Mouse (Mus musculus) left cerebral cortex, postnatal 25 days (tissue): ENCODE data around the gene Fgf9. TPM values are rescaled to one million over a fixed set of nuclear protein-coding genes. Genes with fewer than 3 reads are reported as not detected.

Source experiments
- DNase-seq, 2 experiments: peaks; one replicate each; pipeline ENCODE4 v3.0.0; 2022; ENCODE audit warnings: low spot score in 2 of 2, mixed read lengths in 1 of 2
- intact Hi-C: fragments of 180-260 bp; cut with DNase I; formaldehyde crosslinking; loops from one replicate; pipeline ENCODE4 v1.15.1; 2025
- total RNA-seq, 2 experiments: library from RNA; stranded (reverse); gene quantifications; 2 replicates each; pipeline ENCODE4 v1.2.3; 2021

Gene Fgf9
- total RNA-seq, 2 experiments from 2014 or later, result 25.8 to 26.1 TPM

DNA sequence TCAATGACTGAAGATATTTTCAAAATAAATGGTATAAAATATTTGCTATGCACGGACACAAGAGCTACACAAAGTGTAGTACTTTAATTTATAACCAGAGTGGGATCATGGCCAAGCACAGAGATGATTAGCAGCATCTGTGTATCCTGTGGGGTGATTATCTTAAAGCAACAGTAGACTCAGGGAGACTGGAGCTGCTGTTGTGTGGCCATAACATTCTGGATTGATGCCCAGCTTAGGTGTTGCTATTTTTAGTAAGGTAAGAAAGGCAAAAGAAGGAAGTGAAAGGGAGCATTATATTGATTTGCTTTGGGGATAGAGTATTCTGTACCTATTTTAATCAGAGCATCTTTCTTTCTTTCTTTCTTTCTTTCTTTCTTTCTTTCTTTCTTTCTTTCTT, 11.6 kb downstream of the Fgf9 start:
- no peak for DNase-seq
- intact Hi-C loops, result no loop called here

DNA sequence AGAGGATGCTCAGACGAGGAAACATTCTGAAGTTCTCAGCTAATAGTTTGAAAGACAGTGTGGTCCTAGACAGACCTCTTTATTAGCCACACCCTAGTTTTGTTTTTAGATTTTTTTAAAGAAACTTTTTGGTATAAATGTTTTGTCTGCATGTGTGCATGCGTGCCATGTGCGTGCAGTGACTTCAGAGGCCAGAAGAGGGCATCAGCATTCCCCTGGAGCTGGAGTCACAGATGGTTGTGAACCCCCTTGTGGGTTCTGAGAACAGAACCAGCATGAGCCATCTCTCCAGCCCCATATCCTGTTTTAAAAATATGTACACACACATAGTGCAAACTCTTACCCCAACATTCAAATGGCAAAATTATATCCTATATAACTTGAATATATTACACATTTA, 13.9 kb downstream of the Fgf9 start:
- no peak for DNase-seq

DNA sequence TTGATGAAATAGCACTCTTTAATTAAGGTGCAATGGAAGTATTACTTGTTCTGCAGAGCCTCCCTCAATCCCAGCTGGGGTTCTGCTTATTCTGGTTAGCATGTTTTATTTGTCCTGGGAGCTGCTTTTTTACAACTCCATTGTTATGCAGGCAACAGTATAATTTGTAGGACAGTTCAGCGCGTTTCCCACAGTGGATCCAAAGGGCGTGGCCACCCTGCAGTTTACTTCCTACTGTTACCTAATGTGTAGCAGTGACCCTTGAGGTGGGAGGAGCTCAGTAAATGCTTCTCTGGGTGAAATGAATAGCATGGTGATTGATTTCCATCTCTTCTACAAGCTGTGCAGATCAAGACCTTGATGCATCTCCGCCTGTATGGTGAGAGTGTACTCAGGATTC, 17.0 kb downstream of the Fgf9 start:
- intact Hi-C loops, result no loop called here
- no peak for DNase-seq

More for the DNA sequence above, 13.9 kb downstream of the Fgf9 start:
- intact Hi-C loops, result no loop called here

DNA sequence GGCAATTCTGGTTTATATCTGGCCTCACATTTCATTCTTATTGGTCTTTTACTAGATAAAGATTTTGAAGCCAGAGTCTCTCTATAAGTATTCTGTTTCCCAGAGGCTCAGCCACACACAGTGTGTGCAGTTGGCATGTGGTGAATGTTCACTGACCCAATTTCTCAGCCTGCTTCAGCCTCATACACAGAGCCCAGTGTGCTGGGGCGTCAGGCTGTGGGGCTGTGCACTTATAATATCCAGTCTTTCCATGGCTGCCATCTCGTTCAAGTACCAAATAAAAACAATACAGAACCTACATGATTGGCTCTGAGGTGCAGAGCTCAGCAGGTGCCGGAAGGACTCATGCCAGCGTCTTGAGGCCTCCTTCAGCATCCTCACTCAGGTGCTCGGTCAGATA, 19.1 kb downstream of the Fgf9 start:
- DNase-seq, result peak in 1 of 2 experiments; percentile 62

DNA sequence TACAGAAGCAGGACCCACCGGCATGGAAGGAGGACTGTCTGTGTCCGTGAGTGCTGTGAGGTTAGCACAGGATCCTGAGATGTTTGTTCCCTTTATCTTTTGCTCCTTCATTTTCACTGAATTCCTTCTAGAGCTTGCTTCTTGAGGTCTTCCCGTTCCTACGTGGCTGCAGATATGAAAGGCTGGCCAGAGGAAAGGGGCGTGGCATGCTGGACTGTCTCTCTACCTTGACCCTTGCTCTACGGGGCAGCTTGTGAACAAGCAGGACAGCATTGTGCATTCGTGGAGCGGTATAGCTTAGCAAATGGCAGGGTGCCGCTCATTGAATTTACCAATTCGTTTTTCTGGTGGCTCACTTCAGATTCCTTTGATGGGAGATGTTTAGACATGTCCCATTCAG, 21.0 kb downstream of the Fgf9 start:
- intact Hi-C loops, result no loop called here
- no peak for DNase-seq

More for the DNA sequence above, 19.1 kb downstream of the Fgf9 start:
- intact Hi-C loops, result no loop called here

DNA sequence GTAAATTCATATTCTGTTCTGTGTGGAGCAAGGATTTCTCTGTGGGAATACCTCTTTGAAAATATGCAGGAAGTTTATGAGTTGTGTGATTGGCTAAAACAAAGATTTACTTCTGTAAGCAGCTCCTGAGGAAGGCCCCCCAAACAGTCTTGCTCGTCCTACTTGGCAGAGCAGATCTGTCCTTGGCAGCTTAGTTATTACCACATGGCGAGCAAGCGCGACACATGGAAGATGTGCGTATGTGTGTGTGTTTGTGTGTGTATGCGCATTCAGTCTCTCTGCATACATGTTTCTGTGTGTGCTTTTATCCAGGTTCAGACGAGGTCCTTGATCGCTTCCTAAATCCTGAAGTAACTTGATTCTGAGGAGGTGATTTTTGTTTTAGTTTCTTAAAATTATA, 29.3 kb downstream of the Fgf9 start:
- intact Hi-C loops, result no loop called here
- DNase-seq, result no peak

DNA sequence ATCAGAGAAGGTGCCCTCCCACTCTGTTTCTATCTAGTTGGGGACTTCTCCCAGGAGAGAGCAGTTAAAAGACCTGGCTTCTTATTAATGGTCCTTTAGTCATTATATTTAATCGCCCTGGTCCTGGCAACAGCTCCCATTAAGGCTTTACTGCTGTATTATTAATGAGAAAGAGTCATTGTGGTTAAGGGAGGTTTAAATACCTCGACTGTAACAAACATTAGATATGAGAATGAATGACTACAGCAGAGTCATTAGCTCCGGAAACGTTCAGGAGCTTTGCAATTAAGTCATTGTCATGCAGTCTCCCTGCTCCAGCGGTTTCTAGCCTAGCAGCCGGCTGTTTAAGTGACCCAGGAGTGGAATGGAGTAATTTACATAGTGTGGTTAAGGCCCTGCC, 31.0 kb downstream of the Fgf9 start:
- intact Hi-C loops, result no loop called here
- no peak for DNase-seq

DNA sequence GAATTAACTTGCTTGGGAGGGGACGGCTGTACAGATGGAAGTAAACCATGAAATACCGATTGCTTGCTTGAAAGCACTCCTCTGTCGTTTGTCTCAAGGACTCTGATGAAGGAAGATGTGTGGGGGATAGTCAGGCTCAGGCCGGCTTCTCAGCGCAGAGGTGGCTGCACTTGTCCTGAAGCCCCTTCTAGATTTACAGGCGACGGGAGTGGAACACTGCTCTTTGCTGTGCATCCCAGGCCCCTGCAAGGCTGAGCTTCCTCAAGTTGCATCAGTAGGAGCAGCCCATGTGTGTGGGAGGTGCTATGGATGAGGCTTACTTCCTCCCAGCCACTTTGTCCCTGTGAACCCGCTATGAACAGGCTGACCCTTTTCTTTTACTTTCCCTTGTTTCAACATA, 33.9 kb downstream of the Fgf9 start:
- DNase-seq, result no peak
- intact Hi-C loops, result no loop called here

DNA sequence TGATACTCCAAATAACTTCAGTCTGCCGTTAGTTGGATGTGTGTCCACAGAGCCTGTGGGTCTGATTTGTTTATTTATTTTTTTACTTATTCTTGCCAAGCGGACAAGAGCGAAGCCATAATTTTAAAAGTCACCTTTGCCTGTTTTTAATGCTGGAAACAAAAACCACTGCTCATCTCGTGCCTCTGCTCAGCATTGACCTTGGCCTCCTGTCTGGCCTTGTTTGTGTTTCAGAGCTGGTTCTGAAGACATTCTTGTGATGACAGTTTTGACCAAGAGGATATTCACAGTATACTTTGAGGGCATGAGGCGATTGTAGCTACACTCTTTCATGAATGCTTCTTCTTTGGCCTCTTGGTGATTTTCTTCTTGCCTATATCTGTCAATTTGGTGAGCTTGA, 35.2 kb downstream of the Fgf9 start:
- DNase-seq, result no peak
- intact Hi-C loops, result no loop called here

DNA sequence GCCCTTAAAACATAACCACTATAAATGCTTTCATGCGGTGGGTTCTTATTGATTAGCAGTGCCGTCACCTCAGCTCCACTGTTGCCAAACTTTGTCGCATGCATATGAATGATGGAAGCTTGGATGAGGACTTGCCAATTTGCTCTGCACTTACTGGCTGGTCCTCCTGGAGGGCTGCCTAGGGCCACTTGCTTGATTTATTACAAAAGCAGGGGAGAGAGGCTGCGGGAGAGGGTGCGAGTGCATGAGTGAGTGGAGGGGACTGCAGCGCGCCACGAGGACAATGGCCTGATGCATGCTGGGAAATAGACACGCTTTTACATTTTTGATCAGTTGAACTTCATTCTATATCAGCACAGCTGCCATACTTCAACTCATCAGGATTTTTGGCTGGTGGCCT, 39.3 kb downstream of the Fgf9 start:
- intact Hi-C loops, result no loop called here
- DNase-seq, result no peak

DNA sequence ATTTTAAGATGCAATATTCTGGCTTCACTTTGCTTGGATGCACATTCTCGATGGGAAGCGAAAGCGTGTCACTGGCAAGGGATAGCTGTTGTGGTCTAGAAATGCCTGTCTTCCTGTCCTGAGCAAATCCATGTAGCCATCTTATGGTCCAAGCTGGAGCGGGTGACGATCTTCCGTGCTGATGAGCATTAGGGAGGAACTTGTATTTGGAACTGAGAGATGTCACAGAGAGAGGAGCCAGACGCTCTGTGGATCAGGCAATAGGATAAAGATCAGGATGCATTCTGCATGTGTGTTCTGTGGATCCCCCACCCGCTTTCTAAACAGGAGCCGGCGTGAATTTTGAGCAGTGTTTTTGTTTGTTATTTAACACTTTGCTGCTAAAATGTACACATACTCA, 41.2 kb downstream of the Fgf9 start:
- no peak for DNase-seq
- intact Hi-C loops, result no loop called here

DNA sequence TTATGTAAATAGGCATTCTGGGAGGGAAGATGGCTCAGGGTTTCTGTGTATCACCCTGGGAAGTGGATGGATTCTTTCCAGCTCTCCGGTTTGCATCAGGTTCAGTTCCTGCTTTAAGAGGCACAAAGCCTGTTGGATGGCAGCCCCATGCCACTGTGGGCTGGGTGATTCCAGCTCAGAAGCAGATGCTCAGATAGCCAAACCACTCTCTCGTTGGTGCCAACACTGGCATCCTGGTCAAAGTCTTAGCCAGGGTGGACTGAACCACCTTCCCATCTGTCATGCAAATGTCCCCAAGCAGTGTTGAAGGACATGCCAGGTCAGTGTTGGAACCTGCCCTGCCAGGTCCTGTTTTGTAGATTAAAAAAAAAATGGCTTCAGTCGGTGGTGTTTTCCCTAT, 42.0 kb downstream of the Fgf9 start:
- no peak for DNase-seq
- intact Hi-C loops, result no loop called here

DNA sequence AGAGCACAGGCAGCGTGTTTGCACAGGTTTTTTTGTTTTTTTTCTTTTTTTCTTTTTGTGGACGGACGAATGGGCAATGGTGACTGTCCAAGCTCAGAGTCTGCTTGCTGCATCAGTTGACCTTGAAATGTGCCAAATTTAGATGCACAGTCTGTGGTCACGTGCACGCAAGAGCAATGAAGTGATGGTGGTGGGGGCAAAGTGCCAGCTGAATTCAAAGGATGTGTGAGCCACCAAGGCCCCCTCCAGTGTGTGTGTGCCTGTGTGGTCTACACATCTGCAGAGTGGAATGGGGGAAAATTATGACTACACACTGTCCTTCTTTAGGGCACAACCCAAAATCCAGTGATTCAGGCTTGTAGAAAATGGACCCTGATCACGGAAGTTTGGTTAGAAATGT, 42.8 kb downstream of the Fgf9 start:
- intact Hi-C loops, result no loop called here
- DNase-seq, result no peak

DNA sequence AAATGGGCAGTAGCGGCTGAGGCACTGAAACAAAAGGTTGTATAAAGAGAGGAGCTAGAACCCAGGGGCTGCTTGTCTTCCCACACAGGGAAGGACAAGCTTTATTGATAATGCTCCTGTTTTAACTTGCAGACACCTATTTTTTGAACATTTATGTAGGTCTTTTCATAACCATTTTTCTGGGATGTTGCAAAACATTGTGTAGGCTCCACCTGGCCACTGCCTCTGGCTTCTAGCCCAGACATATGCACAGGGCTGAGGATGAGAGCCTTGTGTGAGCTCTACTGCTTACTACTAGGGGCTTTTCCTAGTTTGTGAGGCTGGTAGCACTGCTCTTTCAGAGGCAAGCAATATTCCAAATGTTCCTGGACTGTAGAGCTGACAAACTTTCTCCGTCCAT, 43.8 kb downstream of the Fgf9 start:
- intact Hi-C loops, result no loop called here
- peak in 1 of 2 experiments; percentile 22 for DNase-seq

DNA sequence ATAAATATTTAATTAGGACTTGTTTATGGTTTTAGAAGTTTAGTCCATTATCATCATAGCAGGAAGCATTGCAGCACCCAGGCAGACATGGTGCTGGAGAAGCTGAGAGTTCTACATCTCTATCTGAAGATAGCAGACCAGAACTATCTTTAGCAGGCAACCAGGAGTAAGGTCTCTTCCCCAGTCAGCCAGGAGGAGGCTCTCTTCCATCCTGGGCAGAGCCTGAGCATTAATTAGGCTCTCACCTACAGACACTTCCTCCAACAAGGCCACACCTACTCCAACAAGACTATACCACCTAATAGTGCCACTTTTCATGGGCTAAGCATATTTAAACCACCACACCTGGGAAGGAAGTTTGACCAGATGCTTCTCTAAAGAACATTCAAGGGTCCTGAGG, 54.3 kb downstream of the Fgf9 start:
- DNase-seq, result no peak
- intact Hi-C loops, result no loop called here

DNA sequence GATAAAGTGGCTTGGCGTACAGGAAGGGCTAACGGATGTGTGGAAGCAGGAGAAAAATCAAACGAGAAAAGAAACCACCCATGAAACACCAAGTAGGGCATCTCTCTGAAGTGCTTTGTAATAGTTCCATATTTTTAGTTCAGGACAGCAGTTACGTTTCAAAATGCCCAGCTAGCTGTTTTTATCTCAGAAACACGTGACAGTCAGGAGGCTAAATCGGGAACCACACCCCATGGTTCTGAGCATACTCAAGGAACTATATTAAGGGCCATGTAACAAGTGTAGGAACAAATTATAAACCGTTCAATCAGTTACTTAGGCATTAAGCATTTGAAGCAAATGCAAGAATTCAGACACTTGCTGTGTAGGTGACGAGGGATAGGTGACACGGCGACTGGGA, 56.2 kb downstream of the Fgf9 start:
- intact Hi-C loops, result no loop called here
- DNase-seq, result peak in 1 of 2 experiments; percentile 72

DNA sequence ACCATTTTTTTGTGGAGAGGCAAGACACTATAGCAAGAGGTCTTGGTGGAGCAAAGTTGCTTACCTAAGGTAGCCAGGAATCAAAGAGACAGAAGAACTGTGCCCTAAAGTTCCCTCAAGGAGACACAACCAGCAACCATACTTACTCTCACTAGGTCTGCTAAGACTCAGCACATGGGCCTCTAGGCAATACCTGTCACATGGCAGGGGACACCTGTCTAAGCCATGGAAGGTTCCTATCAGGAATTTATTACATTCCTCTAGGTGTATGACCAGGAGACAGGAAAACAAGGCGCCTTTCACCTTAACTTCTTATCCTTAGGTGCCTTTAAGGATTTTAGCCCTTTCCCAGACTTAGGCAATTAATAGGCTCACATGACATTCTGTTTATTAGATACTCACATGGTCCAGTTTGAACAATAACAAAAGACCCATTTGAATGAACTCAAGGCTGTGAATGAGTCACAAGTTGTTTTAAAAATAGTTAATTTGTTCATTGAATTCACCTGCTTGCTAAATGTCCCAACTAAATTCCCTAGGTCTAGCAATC, 69.2 kb downstream of the Fgf9 start:
- DNase-seq, result no peak
- intact Hi-C loops, result no loop called here

DNA sequence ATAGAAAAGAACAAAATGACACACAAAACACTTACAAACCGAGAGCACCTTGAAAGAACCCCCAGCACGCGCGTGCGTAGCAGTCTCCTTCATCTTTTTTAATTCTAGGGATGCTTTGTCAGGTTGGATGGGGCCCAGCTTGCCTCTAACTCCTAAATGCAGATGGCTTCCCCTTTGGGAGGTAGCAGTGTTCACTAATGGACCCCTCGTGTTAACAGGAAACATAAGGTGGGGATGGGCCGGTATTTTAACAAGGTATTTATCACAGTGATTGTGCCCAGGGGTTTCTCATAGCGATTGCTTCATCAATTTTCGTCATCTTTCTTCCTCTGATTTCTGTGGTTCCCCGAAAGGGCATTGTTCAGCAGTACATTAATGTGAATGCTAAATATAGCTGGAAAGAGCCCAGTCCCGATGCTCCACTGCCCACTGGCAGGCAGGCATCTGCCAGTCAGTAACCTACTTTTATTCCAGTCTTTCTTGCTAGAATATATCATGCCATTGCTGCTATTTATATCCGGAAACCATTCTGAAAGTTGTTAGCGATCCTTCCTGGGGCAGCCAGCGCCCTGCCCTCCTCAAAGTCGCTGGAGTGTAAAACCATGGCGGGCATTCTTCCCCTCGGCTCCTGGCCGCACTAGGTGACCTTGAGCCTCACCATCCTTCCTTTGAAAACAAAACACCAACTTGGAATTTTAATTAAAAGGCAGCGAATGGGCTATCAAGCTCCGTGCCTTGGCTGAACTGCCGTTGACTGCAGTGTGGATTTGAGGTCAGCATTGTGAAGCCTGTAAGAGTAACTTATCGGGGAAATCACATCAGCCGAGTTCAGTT, 79.5 kb downstream of the Fgf9 start:
- intact Hi-C loops, result no loop called here
- peak in 1 of 2 experiments; percentile 21 for DNase-seq

DNA sequence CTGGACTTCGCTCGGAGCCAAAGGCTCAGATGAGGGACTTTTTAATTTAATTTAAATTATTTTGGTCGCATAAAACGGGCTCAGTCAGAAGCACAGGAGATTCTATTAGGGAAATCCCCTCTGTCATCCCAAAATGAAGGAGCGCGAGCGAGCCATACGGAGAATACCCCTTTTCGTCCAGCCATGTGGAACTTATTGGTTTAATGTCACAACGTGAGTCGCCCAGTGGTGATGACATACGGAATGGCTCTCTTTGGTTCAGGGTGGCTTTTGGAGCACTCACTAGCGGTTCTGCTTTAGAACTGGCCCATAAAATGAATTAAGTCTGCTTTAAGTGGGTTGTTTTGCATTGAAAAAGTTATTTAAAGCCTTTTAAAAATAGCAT, 80.1 kb downstream of the Fgf9 start:
- DNase-seq, result no peak
- intact Hi-C loops, result no loop called here

DNA sequence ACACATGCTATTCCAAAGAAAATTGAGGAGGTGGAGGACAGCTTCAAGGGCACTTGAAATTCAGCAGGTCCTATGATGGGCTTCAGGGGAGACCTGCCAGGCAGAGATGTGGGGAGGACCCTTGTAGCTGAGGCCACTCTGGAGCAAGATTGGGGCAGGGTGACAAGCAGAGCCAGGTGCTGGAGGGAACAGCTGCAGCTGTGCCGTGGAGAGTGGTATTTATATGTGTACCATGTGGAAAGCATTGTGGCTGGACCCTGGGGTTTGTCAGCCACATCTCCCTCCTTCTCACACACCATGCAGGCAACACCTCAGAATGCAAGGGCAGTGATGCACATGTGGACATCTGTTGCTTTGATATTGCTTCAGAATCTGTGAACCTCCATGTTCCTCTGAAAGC, 81.8 kb downstream of the Fgf9 start:
- DNase-seq, result no peak
- intact Hi-C loops, result no loop called here
